Mouse (Mus musculus) neural tube, embryonic 12.5 days (tissue): ENCODE data around the gene Strn3. TPM values are rescaled to one million over a fixed set of nuclear protein-coding genes. Genes with fewer than 3 reads are reported as not detected.

Experiments
- ATAC-seq: fragments of 200-750 bp; cut with Nextera tagmentation; 2 replicates; pipeline ENCODE4 v1.8.0; 2017; ENCODE audit warnings: low read depth, mild to moderate bottlenecking, moderate TSS enrichment, moderate library complexity; ENCODE audit not compliant: low FRiP score
- H3K27ac ChIP-seq: fragments of 300-500 bp; sonication (generic); 2 replicates; pipeline ENCODE4 v1.5.1; 2016
- H3K27me3 ChIP-seq: fragments of 300-500 bp; sonication (generic); replicated peaks from 2 replicates; pipeline ENCODE4 v1.6.1; 2016; ENCODE audit warnings: mild to moderate bottlenecking
- H3K36me3 ChIP-seq: fragments of 300-500 bp; sonication (generic); 2 replicates; pipeline ENCODE4 v1.6.1; 2016; ENCODE audit warnings: mild to moderate bottlenecking
- H3K4me1 ChIP-seq: fragments of 300-500 bp; sonication (generic); 2 replicates; pipeline ENCODE4 v1.6.1; 2016
- H3K4me2 ChIP-seq: fragments of 300-500 bp; sonication (generic); replicated peaks from 2 replicates; pipeline ENCODE4 v1.6.1; 2016; ENCODE audit warnings: mild to moderate bottlenecking
- H3K4me3 ChIP-seq: fragments of 300-500 bp; sonication (generic); 2 replicates; pipeline ENCODE4 v1.5.1; 2016
- H3K9ac ChIP-seq: fragments of 300-500 bp; sonication (generic); 2 replicates; pipeline ENCODE4 v1.6.1; 2016; ENCODE audit warnings: mild to moderate bottlenecking
- H3K9me3 ChIP-seq: fragments of 300-500 bp; sonication (generic); 2 replicates; pipeline ENCODE4 v1.6.1; 2016; ENCODE audit warnings: mild to moderate bottlenecking
- WGBS: fragments of 180-500 bp; shearing (Covaris S2); methylation state at CpG from one replicate; pipeline ENCODE4 v1.1.7; 2016; 5-methylcytosine and 5-hydroxymethylcytosine counted together
- polyA plus RNA-seq: library from polyadenylated mRNA; unstranded; fragments of >200 nt; fragmentation: Nextera tagmentation; extraction: Ambion mirVana; gene quantifications from 2 replicates; pipeline ENCODE4 v1.2.1, GENCODE M21; 2016

The Strn3 gene
- polyA plus RNA-seq = 55.5 and 63.4 TPM in 2 replicates

DNA sequence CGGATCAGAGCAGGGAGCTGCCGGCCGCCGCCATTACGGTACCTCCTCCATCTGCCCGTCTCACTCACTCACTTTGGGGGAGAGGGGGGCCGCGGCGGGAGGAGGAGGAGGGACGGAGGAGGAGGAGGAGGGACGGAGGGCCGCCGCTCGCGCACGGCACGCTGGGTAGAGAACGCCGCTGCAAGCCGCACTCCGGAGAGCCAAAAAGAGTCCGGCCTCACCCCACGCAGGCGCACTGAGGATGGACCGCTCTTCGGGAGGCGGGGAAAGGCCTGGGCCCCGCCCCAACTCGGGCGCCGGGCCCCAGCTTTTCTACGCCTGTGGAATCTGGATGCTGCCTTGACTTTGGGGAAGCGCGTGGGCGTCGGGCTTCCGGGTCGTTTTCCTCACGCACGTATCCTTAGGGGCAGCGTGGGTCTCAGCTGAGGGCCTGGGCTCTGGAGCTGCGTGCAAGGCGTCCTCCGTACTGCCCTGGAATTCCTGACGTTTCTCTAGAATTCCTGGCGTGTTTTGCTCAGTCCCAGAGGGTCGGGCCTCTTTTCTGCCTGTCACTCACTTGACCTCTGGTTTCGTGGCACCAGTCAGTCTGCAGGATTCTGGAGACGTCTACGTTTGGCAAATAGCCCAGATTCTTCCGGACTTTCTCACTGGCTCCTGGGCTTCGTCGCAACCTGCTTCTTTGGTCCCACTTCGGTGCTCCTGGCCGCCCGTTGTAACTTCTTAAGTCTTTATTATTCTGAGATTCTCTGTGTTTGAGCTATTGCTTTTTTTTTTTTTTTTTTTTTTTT lies at the start of gene Strn3:
Gene Strn3, minus strand, starts transcription at position 53 of the 788 bp plus-strand sequence.
- ATAC-seq = peak; percentile 96
- peak within 1 kb of the TSS; percentile 99 for H3K27ac ChIP-seq
- under 1% methylated on average over 50 of the region's 56 CpGs for WGBS
- no peaks in the 10 kb centered on the region for H3K36me3 ChIP-seq
- no peaks in the 10 kb centered on the region for H3K9me3 ChIP-seq
- H3K27me3 ChIP-seq = no peaks in the 10 kb centered on the region
- H3K4me2 ChIP-seq = peak within 1 kb of the TSS; percentile 65
- H3K4me3 ChIP-seq = peak within 1 kb of the TSS; percentile 95
- H3K4me1 ChIP-seq = peaks cover 8% of the 10 kb centered on the region
- peak within 1 kb of the TSS; percentile 98 for H3K9ac ChIP-seq

GRCm38 (mm10) chr12:51736807-51737206 lies 45.1 kb upstream of the Strn3 start:
- Histone ChIP-seq H3K9me3 (no peaks in the 10 kb centered on the region), H3K27ac (no peak overlapping the region), H3K9ac (no peak overlapping the region), H3K4me3 (no peak overlapping the region), H3K4me1 (no peaks in the 10 kb centered on the region), H3K4me2 (no peak overlapping the region), H3K36me3 (no peaks in the 10 kb centered on the region; the same call in 1 of the 2 replicates), H3K27me3 (no peaks in the 10 kb centered on the region)
- no peak for ATAC-seq
- WGBS = 23% methylated on average over 1 of the region's 1 CpGs

GRCm38 (mm10) chr12:51736381-51736780 lies 44.7 kb upstream of the Strn3 start:
- Histone ChIP-seq H3K9ac (no peak overlapping the region), H3K4me1 (no peaks in the 10 kb centered on the region), H3K4me2 (no peak overlapping the region), H3K27ac (no peak overlapping the region), H3K4me3 (no peak overlapping the region), H3K36me3 (no peaks in the 10 kb centered on the region), H3K9me3 (no peaks in the 10 kb centered on the region), H3K27me3 (no peaks in the 10 kb centered on the region)
- WGBS = 76% methylated on average over 3 of the region's 3 CpGs
- no peak for ATAC-seq

DNA sequence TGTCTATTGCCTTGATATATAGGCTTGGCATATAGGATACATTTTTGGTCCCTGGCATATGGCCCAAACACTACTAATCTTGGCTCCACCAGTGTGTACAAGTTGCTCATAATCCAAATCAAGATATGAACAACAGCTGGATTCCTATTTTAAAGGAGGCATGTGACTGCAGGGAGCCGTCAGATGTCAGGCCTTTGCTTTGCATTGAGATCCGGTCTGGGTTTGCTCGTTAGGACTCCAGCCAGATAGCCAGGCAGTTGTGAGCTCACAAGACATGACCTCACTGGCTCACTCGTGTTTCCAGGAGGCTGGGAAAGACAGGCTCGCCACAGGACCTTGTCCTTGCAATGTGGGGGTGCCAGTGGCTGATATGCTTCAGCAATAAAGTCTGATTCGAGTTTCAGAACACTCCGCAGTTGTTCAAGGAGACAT lies 44.2 kb upstream of the Strn3 start:
- Histone ChIP-seq H3K9ac (no peak overlapping the region), H3K9me3 (no peaks in the 10 kb centered on the region), H3K36me3 (peaks cover under 1% of the 10 kb centered on the region; the same call in 1 of the 2 replicates), H3K4me3 (no peak overlapping the region), H3K27me3 (no peaks in the 10 kb centered on the region), H3K4me2 (no peak overlapping the region), H3K27ac (no peak overlapping the region), H3K4me1 (no peaks in the 10 kb centered on the region)
- no peak for ATAC-seq
- WGBS = 72% methylated on average over 7 of the region's 7 CpGs

DNA sequence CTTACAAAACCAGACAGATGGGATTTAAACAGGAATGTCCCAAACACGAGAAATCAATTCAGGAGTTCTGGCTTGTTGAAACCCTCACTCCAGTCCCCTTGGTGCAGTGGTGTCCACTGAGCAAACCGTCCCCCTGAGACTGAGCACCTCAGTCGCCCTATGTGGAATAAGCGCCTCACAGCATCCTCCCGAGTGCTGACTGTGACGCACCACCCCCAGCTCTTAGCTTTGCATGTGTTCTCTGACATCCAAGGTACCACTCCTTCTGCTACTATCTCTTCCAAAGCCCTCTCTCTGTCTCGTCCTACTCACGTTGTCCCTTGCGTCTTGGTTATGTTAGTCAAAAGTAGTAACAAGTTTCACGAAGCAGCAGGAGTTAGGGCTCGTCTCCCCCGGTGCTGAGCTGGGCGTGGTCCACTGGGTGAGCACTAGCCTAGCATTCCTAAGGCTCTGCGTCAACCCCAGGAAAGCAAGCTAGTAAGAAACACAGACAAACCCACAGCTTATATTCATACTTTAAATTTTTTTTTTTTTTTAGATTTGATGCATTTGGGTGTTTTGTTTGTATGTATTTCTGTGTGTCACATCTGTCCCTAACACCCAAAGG lies 43.0 kb upstream of the Strn3 start:
- Histone ChIP-seq H3K4me1 (no peaks in the 10 kb centered on the region), H3K4me3 (no peak overlapping the region), H3K9ac (no peak overlapping the region), H3K27me3 (no peaks in the 10 kb centered on the region), H3K4me2 (no peak overlapping the region), H3K27ac (no peak overlapping the region), H3K36me3 (peaks cover 4% of the 10 kb centered on the region; the same call in 1 of the 2 replicates), H3K9me3 (no peaks in the 10 kb centered on the region)
- no peak for ATAC-seq
- 85% methylated on average over 14 of the region's 14 CpGs for WGBS

GRCm38 (mm10) chr12:51729827-51730226 lies 38.1 kb upstream of the Strn3 start:
- Histone ChIP-seq H3K27ac (no peak overlapping the region), H3K9me3 (no peaks in the 10 kb centered on the region), H3K4me2 (no peak overlapping the region), H3K4me3 (no peak overlapping the region), H3K4me1 (no peaks in the 10 kb centered on the region), H3K9ac (no peak overlapping the region), H3K36me3 (peaks cover 4% of the 10 kb centered on the region; the same call in 1 of the 2 replicates), H3K27me3 (no peaks in the 10 kb centered on the region)
- WGBS = 94% methylated on average over 9 of the region's 9 CpGs
- no peak for ATAC-seq

DNA sequence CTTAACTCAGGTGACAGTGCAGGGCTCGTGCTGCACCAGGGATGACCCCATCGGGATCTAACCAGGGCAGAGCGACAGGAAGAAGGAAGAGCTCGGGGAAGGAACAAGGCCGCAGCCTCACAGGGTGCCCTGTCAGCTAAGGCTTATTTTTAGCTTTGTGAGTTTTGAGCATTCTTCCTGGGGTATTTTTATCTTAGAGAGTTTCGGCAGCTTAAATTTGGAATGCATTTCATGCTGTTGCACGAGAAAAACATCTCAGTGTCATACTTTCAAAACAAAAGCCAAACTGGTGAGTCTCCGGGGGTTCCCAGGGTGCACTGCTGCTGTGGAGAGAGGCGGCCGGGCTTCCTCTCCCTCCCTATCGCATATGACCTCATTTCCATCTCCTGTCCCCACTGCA lies 37.4 kb upstream of the Strn3 start:
- 76% methylated on average over 11 of the region's 11 CpGs for WGBS
- Histone ChIP-seq H3K27me3 (no peaks in the 10 kb centered on the region), H3K36me3 (peaks cover 4% of the 10 kb centered on the region; the same call in 1 of the 2 replicates), H3K9me3 (no peaks in the 10 kb centered on the region), H3K4me2 (no peak overlapping the region), H3K4me3 (no peak overlapping the region), H3K9ac (no peak overlapping the region), H3K27ac (no peak overlapping the region), H3K4me1 (no peaks in the 10 kb centered on the region)
- ATAC-seq = no peak

- WGBS = 91% methylated on average over 8 of the region's 8 CpGs
- ATAC-seq = no peak
- no peaks in the 10 kb centered on the region for H3K4me1 ChIP-seq
- no peak overlapping the region for H3K4me3 ChIP-seq
- H3K27ac ChIP-seq = no peak overlapping the region
- no peaks in the 10 kb centered on the region for H3K27me3 ChIP-seq
- H3K9me3 ChIP-seq = no peaks in the 10 kb centered on the region
- H3K4me2 ChIP-seq = no peak overlapping the region
- H3K9ac ChIP-seq = no peak overlapping the region
- peaks cover 14% of the 10 kb centered on the region for H3K36me3 ChIP-seq
Observed at GRCm38 (mm10) chr12:51721836-51722235, 30.1 kb upstream of the Strn3 start.

DNA sequence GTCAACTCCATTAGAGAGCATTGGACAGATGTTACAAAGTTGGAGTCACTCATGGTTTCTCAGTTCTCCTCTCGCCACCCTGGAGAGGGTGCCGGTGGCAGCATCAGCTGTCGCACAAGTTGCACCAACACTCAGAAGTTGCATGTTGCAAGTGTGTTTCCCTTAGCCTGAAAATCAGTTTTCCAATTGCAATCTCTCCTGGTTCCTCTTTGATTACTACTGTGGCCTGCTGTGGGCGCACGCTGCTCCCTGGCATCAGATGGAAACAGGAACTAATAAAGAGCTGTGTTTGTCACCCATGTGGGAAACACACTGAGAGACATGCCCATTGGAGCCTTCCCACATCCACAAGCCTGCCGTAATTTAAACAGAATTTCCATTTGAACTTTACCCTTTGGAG lies 26.9 kb upstream of the Strn3 start:
- no peak overlapping the region for H3K27ac ChIP-seq
- H3K9ac ChIP-seq = no peak overlapping the region
- H3K4me3 ChIP-seq = no peak overlapping the region
- no peaks in the 10 kb centered on the region for H3K9me3 ChIP-seq
- no peak overlapping the region for H3K4me2 ChIP-seq
- no peak for ATAC-seq
- H3K36me3 ChIP-seq = peaks cover 14% of the 10 kb centered on the region
- H3K4me1 ChIP-seq = no peaks in the 10 kb centered on the region
- no peaks in the 10 kb centered on the region for H3K27me3 ChIP-seq
- 94% methylated on average over 6 of the region's 6 CpGs for WGBS

DNA sequence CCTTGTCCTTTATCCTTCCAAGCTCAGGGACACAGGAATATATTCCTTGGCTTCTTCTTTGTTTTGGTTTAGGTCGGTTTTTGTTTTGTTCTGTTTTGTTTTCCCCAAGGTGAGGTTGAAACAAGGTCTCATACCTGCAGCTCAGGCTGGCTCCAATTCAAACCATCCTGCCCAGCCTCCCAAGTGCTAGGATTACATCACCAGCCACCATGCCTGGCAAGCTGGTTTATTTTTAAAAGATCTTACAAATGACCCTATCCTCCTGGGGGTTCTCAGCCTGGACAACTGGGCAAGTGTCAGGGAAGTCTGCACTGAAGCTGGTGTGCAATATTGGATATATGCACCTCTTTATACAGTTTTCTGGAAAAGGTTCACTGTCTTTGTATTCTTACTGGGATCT lies 21.0 kb upstream of the Strn3 start:
- Histone ChIP-seq H3K4me2 (no peak overlapping the region), H3K9me3 (no peaks in the 10 kb centered on the region), H3K9ac (no peak overlapping the region), H3K27me3 (no peaks in the 10 kb centered on the region), H3K4me1 (no peaks in the 10 kb centered on the region), H3K4me3 (no peak overlapping the region), H3K27ac (no peak overlapping the region), H3K36me3 (0 out of 2 replicates have a peak, but pooled peaks cover 6% of the 10 kb centered on the region)
- ATAC-seq = no peak
- 85% methylated on average over 1 of the region's 1 CpGs for WGBS

DNA sequence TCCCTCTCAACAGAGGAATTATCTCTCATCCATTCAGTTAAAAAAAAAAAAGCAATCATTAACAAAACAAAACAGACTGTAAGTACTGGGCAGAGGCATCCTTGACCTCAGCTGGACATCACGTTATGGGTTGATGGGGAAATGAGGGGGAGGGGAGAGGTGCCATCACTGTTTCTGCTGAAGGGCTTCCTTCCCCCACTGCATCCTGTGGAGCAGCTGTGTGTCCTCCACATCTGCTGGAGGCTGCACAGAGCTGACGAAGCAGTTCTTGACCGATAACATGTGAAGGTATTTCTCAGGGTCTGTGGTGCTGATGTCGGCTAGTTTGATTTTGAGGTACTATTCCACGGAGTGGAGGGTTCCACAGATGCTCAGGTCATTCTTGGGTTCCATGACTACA lies 18.5 kb upstream of the Strn3 start:
- H3K4me2 ChIP-seq = no peak overlapping the region
- H3K4me1 ChIP-seq = no peaks in the 10 kb centered on the region
- 71% methylated on average over 5 of the region's 5 CpGs for WGBS
- no peak overlapping the region for H3K27ac ChIP-seq
- no peaks in the 10 kb centered on the region for H3K27me3 ChIP-seq
- no peak overlapping the region for H3K9ac ChIP-seq
- no peaks in the 10 kb centered on the region for H3K9me3 ChIP-seq
- H3K36me3 ChIP-seq = no peaks in the 10 kb centered on the region
- no peak for ATAC-seq
- no peak overlapping the region for H3K4me3 ChIP-seq

DNA sequence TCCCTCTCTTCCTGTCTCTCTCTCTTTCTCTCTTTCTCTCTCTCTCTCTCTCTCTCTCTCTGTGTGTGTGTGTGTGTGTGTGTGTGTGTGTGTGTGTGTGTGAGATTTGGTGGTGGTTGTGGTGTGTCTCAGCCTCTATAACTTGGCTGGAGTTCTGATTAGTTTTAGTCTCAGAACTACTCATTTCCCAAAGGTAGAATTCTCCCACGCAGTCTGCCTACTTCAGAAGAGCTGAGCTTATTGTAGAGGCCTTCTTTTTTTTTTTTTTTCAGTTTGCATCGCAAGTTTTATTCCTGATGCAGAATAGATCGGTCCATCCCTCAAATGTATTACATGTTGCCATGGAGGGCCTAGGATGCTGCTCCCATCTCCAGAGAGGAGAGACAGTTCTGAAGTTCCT lies 18.0 kb upstream of the Strn3 start:
- H3K9ac ChIP-seq = no peak overlapping the region
- H3K36me3 ChIP-seq = no peaks in the 10 kb centered on the region
- H3K27ac ChIP-seq = no peak overlapping the region
- no peaks in the 10 kb centered on the region for H3K27me3 ChIP-seq
- no peak overlapping the region for H3K4me2 ChIP-seq
- WGBS = 89% methylated on average over 3 of the region's 3 CpGs
- no peaks in the 10 kb centered on the region for H3K9me3 ChIP-seq
- H3K4me1 ChIP-seq = no peaks in the 10 kb centered on the region
- no peak overlapping the region for H3K4me3 ChIP-seq
- ATAC-seq = no peak
